Mouse (Mus musculus): ENCODE measurements at regions not wholly inside any gene's neighbourhood (a gene's known extent, or its start where the extent isn't known, plus 50 kb on each side); places are given as distances from the start of the nearest gene placed in this dataset.
"Not testable (repeated sequence)": the region's sequence is repeated elsewhere in the genome, so short reads cannot be mapped to it uniquely, and the experiment has no call there.

- WGBS: 66% methylated on average over 7 of the region's 7 CpGs
Measured at GRCm38 (mm10) chr12:106295596-106295995, 285.6 kb downstream of the Vrk1 start.

GRCm38 (mm10) chr12:106302617-106303016 is 292.6 kb downstream of the Vrk1 start:
- 54% methylated on average over 8 of the region's 8 CpGs for WGBS

More at GRCm38 (mm10) chr12:106295596-106295995, 285.6 kb downstream of the Vrk1 start:
- no peak for DNase-seq (ENCODE audit: low read depth, low spot score)

GRCm38 (mm10) chr12:106308291-106308955 is 298.4 kb downstream of the Vrk1 start:
- no peak for DNase-seq (ENCODE audit: low read depth, low spot score)
- 67% methylated on average over 12 of the region's 12 CpGs for WGBS

More at GRCm38 (mm10) chr12:106302617-106303016, 292.6 kb downstream of the Vrk1 start:
- no peak for DNase-seq (ENCODE audit: low read depth, low spot score)

- DNase-seq (ENCODE audit: low read depth, low spot score): no peak
- WGBS: 79% methylated on average over 25 of the region's 25 CpGs
Measured at GRCm38 (mm10) chr12:106308956-106309610, 299.1 kb downstream of the Vrk1 start.

GRCm38 (mm10) chr12:106310171-106310570 is 300.1 kb downstream of the Vrk1 start:
- whole genome bisulfite sequencing: 54% methylated on average over 6 of the region's 6 CpGs
- DNase-seq (ENCODE audit: low read depth, low spot score): no peak

- WGBS: 3% methylated on average over 34 of the region's 34 CpGs
- no peak for DNase-seq (ENCODE audit: low read depth, low spot score)
Measured at GRCm38 (mm10) chr12:106310585-106311319, 300.7 kb downstream of the Vrk1 start.

GRCm38 (mm10) chr12:106311320-106311825 is 301.3 kb downstream of the Vrk1 start:
- 54% methylated on average over 7 of the region's 7 CpGs for WGBS
- no peak for DNase-seq (ENCODE audit: low read depth, low spot score)

- WGBS: 87% methylated on average over 17 of the region's 17 CpGs
Measured at GRCm38 (mm10) chr12:106311831-106312600, 302.0 kb downstream of the Vrk1 start.

GRCm38 (mm10) chr12:106317738-106318137 is 307.7 kb downstream of the Vrk1 start:
- no peak for DNase-seq (ENCODE audit: low read depth, low spot score)
- WGBS: 89% methylated on average over 16 of the region's 16 CpGs

More at GRCm38 (mm10) chr12:106311831-106312600, 302.0 kb downstream of the Vrk1 start:
- no peak for DNase-seq (ENCODE audit: low read depth, low spot score)

- 86% methylated on average over 7 of the region's 7 CpGs for WGBS
- DNase-seq (ENCODE audit: low read depth, low spot score): no peak
Measured at GRCm38 (mm10) chr12:106321511-106321910, 311.5 kb downstream of the Vrk1 start.

- DNase-seq (ENCODE audit: low read depth, low spot score): no peak
- 47% methylated on average over 4 of the region's 4 CpGs for WGBS
Measured at GRCm38 (mm10) chr12:106326611-106327010, 316.6 kb downstream of the Vrk1 start.

- DNase-seq (ENCODE audit: low read depth, low spot score): no peak
- WGBS: 79% methylated on average over 5 of the region's 5 CpGs
Measured at GRCm38 (mm10) chr12:106327351-106327750, 317.3 kb downstream of the Vrk1 start.

- WGBS: 88% methylated on average over 9 of the region's 9 CpGs
- DNase-seq (ENCODE audit: low read depth, low spot score): no peak
Measured at GRCm38 (mm10) chr12:106357867-106358266, 347.8 kb downstream of the Vrk1 start.

- 26% methylated on average over 7 of the region's 7 CpGs for WGBS
- not testable (repeated sequence) for DNase-seq (ENCODE audit: low read depth, low spot score)
Measured at GRCm38 (mm10) chr12:106361646-106362045, 351.6 kb downstream of the Vrk1 start.

- 59% methylated on average over 12 of the region's 12 CpGs for WGBS
- no peak for DNase-seq (ENCODE audit: low read depth, low spot score)
Measured at GRCm38 (mm10) chr12:106374840-106375375, 364.9 kb downstream of the Vrk1 start.

GRCm38 (mm10) chr12:106375886-106376285 is 365.9 kb downstream of the Vrk1 start:
- no peak for DNase-seq (ENCODE audit: low read depth, low spot score)
- 87% methylated on average over 13 of the region's 13 CpGs for WGBS

- no peak for DNase-seq (ENCODE audit: low read depth, low spot score)
- 76% methylated on average over 12 of the region's 12 CpGs for WGBS
Measured at GRCm38 (mm10) chr12:106376783-106377182, 366.8 kb downstream of the Vrk1 start.

- WGBS: 90% methylated on average over 1 of the region's 1 CpGs
- DNase-seq (ENCODE audit: low read depth, low spot score): no peak
Measured at GRCm38 (mm10) chr12:106377281-106377680, 367.3 kb downstream of the Vrk1 start.

- 60% methylated on average over 5 of the region's 5 CpGs for WGBS
- no peak for DNase-seq (ENCODE audit: low read depth, low spot score)
Measured at GRCm38 (mm10) chr12:106377761-106378160, 367.7 kb downstream of the Vrk1 start.

Measured in large intestine, adult 2 months (tissue).